Mouse (Mus musculus): ENCODE results near the gene Tcf20.

DNA sequence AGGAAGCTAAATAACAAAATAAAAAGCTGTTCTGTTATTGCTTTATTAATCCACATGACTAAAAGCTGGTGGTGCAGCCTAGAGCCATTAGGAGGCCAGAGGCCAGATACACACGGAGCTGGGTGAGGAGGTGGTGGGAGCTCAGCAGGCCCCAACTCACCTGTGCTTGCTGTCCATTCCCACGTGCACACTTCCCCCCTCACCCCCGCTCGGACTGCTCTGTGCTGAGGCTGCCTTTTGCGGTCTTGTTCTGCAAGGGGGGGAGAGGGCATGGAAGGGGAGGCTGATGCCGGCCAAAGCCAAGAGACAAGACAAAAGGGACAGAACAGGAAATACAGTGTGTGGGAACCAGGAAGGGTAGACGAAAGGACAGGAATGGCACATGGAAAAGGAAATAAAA lies 173.4 kb downstream of the Tcf20 start:
- TF ChIP-seq CTCF (conservative IDR thresholded peaks at IDR 0.05 in 1 of 2, IDR thresholded peaks at IDR 0.05 in 1 of 2; ENCODE audit: low read depth in 2 of 2, low read length in 2 of 2) (no peak), USF1 (IDR thresholded peaks at IDR 0.05; ENCODE audit: low read depth, low read length) (no peak), TCF12 (IDR thresholded peaks at IDR 0.05; ENCODE audit: low read depth, low read length) (no peak), ZC3H11A (IDR thresholded peaks at IDR 0.05; ENCODE audit: low read depth, low read length) (no peak), POLR2A (IDR thresholded peaks at IDR 0.05; ENCODE audit: low read depth, low read length) (no peak), MYC (IDR thresholded peaks at IDR 0.05; ENCODE audit: low read depth, low read length) (no peak), RAD21 (IDR thresholded peaks at IDR 0.05; ENCODE audit: low read depth, low read length) (no peak), HCFC1 (IDR thresholded peaks at IDR 0.05; ENCODE audit: low read depth, low read length) (no peak), EP300 (IDR thresholded peaks at IDR 0.05; ENCODE audit: low read length) (no peak), MEF2A (IDR thresholded peaks at IDR 0.05; ENCODE audit: borderline replicate concordance, low read depth, low read length) (no peak), CHD1 (IDR thresholded peaks at IDR 0.05; ENCODE audit: low read depth, low read length) (no peak), SIN3A (IDR thresholded peaks at IDR 0.05; ENCODE audit: low read length) (no peak), ELF1 (IDR thresholded peaks at IDR 0.05; ENCODE audit: low read depth, low read length) (no peak)

Measured in CH12.LX (cell line).